Mouse (Mus musculus) inflammation-experienced regulatory T-cells, adult 6 months (primary cell): ENCODE results near the gene Rassf8. TPM values are rescaled to one million over a fixed set of nuclear protein-coding genes. Genes with fewer than 3 reads are reported as not detected.

Experiments
- ATAC-seq: one replicate; pipeline ENCODE4 v1.8.0; 2017
- polyA plus RNA-seq, 3 experiments: library from polyadenylated mRNA; unstranded; fragments of 100-300 nt; shearing (Covaris generic); gene quantifications; one replicate each; pipeline ENCODE4 v1.2.1; 2017

Gene Rassf8
- polyA plus RNA-seq, 3 experiments from 2014 or later = 0.40 TPM; not detected in 2

DNA sequence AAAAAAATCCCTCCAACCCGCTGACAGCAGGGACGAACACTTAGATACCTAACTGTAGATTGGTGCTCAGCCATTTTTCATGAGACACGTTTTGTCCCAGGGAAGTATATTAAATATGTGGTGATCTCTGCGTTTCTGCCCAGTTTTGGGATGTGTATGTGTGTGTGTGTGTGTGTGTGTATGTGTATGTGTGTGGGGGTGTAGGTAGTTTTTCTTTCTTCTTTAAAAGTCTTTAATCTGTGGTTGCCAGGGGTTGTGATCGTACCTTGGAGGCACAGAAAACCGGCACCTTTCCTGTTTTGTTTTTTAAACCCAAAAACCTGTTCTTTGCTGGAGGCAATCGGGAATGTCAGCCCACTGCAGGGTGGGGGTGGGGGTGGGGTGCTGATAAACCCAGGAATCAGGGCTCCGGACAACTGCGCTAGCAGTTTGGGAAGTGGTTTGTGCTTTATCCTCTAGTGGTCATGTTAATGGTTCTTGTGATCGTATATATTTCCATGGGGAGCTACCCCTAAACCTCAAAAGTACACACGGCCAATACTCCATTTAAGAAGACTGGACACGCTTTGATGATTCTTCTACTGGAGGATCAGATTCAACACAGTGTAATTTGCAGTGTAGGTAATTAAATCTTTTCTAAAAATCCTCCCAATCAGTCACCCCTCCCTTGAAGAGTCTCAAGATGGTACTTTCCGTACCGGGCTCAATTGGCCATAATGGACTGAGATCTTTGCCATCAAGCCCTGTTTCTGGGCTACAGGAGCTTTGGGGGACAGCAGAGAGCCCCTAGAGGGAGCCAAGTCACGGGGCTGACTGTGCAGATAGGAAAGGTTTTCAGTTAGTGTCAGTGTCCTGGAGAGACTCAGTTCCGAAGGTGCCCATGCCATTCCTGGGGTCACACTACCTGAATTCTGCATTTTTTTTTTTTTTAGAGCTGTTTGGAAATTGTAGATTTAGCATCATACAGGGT lies 1.4 kb downstream of the Rassf8 start:
- peak; percentile 4 for ATAC-seq

DNA sequence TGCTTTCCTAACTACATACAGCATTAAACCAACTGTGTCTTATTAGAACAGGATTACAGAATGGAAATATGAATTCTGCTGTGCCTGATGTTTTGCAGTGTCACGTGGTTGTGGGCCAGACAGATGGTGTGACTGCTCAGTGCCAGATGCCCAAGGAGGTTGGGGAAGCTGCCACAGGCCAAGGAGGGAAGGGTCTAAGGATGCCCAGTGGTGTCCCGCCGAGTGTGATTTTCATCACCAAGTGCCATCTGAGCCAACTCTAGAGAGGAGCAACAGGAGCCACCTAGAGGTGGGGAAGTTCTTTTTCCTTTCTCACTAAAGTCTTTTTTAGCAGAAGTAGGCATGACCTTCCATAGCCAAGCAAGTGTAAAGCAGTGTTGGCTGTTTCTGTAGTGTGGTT lies 3.8 kb downstream of the Rassf8 start:
- no peak for ATAC-seq

- ATAC-seq = no peak
Measured at GRCm38 (mm10) chr6:145753296-145753695, 6.7 kb downstream of the Rassf8 start.

GRCm38 (mm10) chr6:145754416-145754815 lies 7.9 kb downstream of the Rassf8 start:
- no peak for ATAC-seq

- ATAC-seq = no peak
Measured at GRCm38 (mm10) chr6:145755942-145756639, 9.5 kb downstream of the Rassf8 start.

GRCm38 (mm10) chr6:145756640-145757005 lies 10.1 kb downstream of the Rassf8 start:
- ATAC-seq = no peak

GRCm38 (mm10) chr6:145757346-145757745 lies 10.8 kb downstream of the Rassf8 start:
- ATAC-seq = no peak

- ATAC-seq = no peak
Measured at GRCm38 (mm10) chr6:145758685-145759084, 12.1 kb downstream of the Rassf8 start.

- ATAC-seq = no peak
Measured at GRCm38 (mm10) chr6:145759432-145759831, 12.9 kb downstream of the Rassf8 start.

- ATAC-seq = no peak
Measured at GRCm38 (mm10) chr6:145760246-145761016, 13.9 kb downstream of the Rassf8 start.

DNA sequence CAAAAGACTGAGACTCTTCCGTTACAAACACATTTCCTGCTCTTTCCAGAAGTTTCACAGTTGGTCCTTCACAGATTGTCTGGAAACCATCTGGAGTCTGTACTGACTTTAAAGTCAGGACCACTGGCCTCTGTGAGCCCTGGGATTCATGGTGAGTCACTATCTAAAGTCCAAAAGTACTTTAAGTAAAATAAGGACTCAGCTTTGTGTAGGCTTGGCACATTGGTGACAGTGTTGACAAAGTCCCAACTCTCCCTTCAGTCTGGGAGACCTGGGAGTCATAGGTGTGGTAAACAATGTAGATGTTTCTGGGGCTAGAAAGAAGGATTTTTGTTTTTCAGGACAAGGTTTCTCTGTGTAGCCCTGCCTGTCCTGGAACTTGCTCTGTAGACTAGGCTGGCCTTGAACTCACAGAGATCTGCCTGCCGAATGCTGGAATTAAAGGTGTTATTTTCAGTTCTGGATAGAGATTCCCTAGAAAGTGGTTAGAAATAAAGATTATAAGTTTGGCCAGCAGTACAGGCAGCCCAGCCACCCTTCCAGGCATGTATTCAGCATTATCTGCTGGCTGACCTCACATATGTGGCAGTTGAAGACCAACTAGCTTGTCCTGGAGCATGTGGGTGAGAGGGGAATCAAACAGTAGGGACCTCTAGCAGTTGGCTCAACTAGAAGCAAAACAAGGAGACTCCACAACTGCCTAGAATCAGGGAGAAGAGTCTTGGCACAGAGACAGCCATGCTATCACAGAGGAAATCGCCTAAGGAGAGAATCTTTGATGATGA lies 14.8 kb downstream of the Rassf8 start:
- no peak for ATAC-seq

GRCm38 (mm10) chr6:145762016-145762415 lies 15.5 kb downstream of the Rassf8 start:
- ATAC-seq = no peak

DNA sequence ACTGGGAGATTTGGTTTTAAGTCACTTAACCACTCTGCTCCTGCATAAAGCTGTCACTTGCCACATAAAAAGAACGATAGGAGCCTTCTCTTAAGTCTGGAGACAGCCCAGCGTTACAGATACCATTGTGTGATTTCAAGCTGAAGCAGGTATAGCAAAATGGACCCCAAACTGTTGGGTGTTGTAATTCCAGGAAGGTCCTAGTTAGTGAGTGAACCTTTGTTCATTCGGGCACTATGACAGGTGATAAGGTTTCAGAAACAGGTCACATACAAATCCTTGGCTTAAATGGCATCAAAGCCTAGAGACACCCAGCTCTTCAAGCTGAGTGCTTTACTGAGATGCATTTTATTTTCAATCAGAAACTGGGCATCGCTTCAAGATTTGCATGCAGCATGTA lies 16.5 kb downstream of the Rassf8 start:
- ATAC-seq = no peak

DNA sequence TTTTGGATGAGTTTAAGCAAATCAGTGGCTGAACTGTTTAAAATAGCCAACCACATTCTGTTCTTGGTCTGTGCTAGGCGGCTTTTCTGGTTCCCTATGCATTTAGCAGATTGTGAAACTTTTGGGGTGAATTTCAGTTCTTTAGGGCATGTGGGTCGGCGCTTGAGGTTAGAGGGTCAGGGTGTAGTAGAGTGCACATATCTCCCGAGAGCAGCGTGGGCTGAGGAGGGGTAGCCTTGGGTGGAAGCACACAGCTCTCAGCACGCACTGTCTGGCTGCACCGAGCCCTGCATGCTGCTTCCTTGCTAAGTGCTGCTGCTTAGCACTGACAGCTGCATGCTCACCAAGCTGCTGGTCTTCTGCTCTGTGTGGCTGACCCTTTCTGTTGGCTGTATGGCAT lies 18.5 kb downstream of the Rassf8 start:
- ATAC-seq = no peak

DNA sequence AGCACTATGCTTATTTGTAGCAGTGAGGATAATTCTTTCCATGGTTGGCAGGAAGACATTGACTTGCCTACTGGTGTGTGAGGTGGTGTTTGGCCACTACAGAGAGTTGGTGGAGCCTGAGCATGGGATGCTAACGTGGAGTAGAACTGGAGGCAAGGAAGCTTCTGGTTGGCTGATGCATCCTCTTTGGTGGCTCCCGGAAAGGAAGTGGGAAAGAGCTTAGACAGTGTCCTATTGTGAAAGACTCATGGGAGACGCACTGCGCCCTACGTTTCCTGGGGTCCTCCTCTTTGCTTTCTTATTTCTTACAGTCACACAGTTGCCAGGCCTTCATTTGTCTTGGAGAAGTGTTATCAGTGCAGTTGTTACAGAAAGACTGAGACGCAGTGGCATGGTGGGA lies 20.4 kb downstream of the Rassf8 start:
- ATAC-seq = no peak

GRCm38 (mm10) chr6:145767637-145768036 lies 21.1 kb downstream of the Rassf8 start:
- ATAC-seq = no peak

DNA sequence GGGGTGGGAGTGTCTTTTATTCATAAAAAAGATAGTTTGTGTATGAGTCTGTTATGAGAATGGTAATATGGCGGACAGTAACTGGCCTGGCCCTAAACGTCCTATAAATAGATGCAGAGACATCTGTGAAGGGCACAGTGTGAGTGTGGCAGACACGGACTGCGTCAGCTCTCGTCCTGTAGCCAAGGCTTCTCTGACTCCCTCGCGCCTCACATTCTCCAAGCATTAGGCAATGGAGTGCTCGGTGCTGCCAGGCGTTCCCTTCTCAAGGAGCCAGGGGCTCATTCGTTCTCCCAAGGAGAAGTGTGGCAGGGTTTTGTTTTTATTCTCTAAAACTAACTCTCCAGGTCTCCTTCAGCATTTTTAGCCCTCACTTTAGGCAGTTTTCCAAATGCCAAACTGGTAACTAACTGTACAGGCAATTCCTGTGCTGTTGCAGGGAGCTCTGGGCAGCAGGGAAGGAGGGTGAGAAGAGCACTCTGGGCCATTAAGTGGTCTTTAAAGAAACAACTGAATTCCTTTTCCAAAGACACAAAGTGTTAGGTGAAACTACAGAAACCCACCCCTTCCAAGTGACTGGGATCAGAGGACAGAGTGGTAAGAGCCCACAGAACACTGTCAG lies 22.2 kb downstream of the Rassf8 start:
- ATAC-seq = no peak

DNA sequence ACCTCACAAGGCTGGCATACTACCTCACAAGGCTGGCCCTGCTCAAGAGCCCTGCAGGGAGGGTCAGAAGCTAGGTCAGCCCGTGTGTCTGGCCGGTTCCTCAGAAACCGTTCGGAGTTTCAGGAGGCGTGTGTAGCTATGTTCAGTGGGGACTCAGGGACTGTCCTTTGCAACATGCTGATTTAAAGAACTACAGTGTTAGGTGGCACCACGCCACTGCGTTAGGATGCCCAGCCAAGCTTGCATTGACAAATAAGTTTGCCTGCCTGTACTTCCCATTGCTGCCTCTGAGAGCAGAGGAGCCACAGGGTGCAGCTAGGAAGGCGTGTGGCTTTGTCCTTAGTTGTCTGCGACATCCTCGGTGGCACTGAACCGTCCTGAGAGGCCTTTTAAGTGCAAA lies 23.3 kb downstream of the Rassf8 start:
- no peak for ATAC-seq

DNA sequence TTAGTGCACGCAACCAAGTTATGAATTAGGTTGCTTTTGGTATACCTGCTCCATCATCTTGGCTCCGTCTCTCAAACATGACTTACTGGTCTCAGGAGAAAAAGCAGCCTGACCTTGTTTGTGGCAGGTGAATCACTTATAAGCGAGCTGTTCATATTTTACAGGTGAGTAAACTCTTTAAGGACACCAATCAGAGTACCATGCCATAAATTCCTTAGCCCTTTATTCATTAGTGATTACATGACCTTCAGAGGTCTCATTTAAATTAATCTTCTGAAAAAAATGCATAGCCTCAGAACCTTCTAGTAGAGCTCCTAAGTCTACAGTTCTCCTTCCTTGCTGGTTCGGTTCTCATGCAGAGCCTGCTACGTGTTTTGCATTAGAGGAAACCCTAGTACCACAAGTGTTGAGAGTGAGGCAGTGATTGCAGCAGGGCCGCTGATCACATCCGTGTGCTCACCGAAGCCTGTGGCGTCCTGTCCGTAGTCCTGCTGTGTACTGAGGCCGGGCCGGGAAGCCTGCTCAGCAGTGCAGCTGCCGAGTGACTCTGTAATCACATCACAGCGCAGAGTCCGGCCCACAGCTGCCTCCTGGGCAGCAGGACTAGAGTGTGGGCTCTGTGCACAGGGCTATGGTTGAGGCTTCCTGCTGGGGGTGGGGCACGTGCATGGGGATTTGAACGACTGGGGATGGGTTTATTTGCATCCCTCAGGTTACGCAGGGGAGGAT lies 23.9 kb downstream of the Rassf8 start:
- no peak for ATAC-seq

DNA sequence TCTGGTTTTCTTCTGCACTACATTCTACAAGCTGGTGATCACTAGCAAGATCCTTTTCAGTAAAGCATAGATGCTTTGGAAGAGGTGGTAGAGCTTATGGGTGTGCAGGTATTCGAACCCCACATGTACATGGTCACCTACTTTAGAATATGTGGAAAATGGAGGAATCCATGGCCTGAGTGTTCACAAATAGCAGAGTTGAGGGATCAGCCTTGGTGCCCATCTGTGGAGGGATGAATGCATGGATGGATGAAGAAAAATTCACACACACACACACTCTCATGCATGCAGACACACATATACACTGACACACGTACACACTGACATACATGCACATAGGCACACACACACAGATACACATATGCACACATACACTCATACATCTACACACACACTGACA lies 27.9 kb downstream of the Rassf8 start:
- ATAC-seq = no peak

GRCm38 (mm10) chr6:145776241-145776640 lies 29.7 kb downstream of the Rassf8 start:
- no peak for ATAC-seq
